Mouse (Mus musculus) heart, adult 9 months (tissue): ENCODE results near the gene Slc31a1.
A peak's percentile ranks its signal among the peaks of the same experiment; 100 is the strongest.

ENCODE experiments used
- DNase-seq, 2 experiments: peaks; one replicate each; pipeline ENCODE4 v3.0.0; 2022; ENCODE audit warnings: low spot score in 2 of 2

The Slc31a1 gene

GRCm38 (mm10) chr4:62360088-62360804 is at the start of gene Slc31a1, which contains the start of gene Fkbp15:
Gene Slc31a1 (plus strand): TSS chr4:62360727.
Gene Fkbp15 (minus strand): TSS chr4:62360548.
- peak; percentile 97 to 99 for DNase-seq

DNA sequence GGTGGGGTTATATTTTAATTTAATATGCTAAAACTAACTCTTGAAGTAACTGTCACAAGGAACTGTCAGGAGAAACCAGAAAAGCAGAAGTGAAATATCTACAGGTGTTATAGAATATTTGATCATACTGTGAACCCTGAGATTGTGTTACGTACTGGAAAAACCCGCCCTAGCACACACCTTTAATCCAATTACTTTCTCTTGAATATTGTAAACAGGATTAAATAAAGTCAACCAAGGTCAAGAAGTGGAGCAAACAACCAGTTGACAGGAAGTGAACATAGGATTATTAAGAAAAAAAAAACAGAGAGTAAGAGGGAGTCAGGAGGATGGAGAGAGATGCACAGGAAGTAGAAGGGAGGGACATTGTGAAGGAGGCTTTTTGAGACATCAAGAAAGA is 47.7 kb upstream of the Slc31a1 start:
- no peak for DNase-seq

- DNase-seq: no peak
Observed at GRCm38 (mm10) chr4:62313641-62314211, 46.8 kb upstream of the Slc31a1 start.

DNA sequence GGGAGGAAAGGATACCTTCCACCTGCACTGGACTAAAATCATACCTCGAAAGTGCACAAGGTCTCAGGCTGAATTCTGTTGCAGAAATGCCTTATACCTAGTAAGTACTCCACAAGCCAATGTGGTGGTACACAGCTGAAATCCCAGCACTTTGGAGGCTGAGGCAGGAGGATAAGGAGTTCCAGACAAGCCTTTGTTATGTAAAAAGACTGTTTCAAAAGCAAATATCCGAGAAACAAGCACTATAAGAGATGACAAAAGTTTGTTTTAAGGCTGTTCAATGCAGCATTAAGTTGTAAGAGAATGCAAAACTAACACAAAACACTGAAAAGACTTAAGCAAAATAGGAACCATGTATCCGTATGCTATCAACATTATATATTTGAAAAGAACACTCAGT is 46.0 kb upstream of the Slc31a1 start:
- DNase-seq: no peak

DNA sequence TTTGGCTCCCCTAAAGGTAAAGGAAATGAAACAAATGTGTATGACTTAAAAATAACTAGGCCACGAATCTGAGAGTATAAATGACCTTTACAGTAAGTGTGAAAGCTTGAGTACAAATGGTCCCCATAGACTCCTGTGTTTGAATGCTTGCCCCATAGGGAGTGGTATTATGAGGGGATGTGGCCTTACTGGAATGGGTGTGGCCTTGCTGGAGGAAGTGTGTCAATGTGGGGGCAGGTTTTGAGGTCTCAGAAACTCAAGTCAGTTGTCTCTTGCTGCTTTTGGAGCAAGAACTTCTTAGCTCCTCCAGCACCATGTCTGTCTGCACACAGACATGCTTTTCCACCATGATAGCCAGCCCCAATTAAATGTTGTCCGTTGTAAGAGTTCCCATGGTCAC is 44.1 kb upstream of the Slc31a1 start:
- DNase-seq: no peak

GRCm38 (mm10) chr4:62318294-62318693 is 42.2 kb upstream of the Slc31a1 start:
- no peak for DNase-seq

GRCm38 (mm10) chr4:62322684-62323083 is 37.8 kb upstream of the Slc31a1 start:
- peak; percentile 19 to 40 for DNase-seq

DNA sequence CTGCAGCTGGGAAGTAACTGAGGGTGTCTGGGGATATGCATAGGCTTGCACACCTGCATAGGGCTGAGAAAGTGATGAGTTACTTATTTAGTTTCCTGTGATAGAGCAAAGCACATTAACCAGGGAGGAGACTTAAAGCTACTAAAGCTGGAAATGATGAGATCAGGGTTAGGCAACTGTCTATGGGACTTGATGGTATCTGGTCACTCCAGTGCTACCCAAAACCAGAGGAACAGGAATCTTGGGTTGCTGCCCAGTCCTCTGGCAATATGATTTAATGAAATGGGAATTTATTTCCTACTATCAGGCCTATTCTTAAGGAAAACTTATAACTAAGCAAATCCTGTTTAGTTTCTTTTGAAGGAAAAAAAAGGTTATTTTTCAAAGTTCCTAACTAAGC is 34.4 kb upstream of the Slc31a1 start:
- DNase-seq: no peak

GRCm38 (mm10) chr4:62328941-62329660 is 31.4 kb upstream of the Slc31a1 start:
- peak in 1 of 2 experiments; percentile 13 for DNase-seq

GRCm38 (mm10) chr4:62331977-62332376 is 28.6 kb upstream of the Slc31a1 start:
- no peak for DNase-seq

DNA sequence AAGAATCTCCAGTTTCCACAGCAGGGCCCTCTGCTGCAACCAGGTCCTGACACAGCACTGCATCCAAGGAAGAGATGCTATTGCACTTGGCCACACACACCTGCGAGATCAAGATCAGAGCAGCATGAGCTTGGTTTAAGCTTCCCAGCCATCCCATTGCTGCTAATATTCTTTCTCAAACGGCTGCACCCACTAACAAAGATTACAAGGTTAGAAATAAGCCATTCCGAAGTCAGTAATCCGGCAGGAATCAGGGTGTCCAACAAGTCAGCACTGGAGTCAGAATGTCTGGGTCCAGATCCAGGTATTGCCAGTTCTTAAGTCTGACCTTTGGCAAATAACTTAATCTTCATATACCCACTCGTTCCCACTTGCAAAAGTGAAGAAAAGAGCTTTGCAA is 22.0 kb upstream of the Slc31a1 start:
- DNase-seq: no peak

DNA sequence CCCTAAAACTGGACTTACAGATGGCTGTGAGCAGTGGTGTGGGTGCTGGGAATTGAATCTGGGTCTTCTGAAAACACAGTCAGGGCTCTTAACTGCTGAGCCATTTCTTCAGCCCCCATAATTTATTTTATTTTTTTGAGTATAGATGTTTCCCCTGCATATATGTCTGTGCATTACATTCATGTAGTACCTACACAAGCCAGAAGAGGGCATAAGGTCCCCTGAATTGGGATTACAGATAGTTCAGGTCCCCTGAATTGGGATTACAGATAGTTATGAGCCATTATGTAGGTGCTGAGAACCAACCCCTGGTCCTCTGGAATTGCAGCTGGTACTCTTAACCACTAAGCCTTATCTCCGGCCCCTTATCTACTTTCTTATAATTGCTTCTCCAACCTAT is 16.5 kb upstream of the Slc31a1 start:
- DNase-seq: no peak

DNA sequence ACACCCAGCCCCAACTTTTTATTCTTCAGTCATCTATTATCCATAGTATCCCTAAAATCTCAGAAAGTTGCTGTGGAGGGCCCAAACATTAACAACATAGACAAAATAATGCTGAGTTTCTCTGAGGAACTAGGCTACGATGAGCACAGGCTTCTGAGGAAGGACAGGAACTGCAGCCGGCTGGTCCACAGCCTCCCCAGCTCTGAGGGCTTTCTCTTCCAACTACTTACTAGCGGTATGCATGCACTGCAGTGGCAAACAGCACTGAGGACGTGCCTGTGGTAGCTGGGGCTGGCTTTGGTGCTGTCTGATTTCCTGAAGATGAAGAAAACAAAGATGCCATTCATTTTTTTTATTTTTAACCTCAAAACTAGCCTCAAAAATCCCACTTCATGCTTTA is 14.7 kb upstream of the Slc31a1 start:
- DNase-seq: no peak

- DNase-seq: peak; percentile 28 to 39
Observed at GRCm38 (mm10) chr4:62347605-62348328, 12.8 kb upstream of the Slc31a1 start.

DNA sequence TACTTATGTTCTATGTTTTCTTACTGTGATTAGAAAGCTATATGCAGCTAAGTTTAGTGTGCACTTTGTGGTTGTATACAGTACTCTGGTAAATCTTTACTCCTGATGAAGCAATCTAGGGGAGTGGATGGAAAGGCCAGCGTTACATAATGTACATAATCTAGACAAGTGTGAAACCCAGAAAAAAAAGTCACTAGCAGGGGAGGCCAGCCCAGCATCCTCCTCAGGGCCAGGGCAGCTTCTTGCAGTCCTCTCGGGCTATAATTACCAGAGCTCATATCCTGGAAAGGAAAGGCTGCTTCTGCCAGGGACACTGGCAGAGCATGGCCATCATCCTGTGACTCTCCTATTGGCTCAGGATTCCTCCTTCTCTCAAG is 12.2 kb upstream of the Slc31a1 start:
- no peak for DNase-seq

GRCm38 (mm10) chr4:62349371-62349770 is 11.2 kb upstream of the Slc31a1 start:
- peak in 1 of 2 experiments; percentile 20 for DNase-seq

- peak in 1 of 2 experiments; percentile 23 for DNase-seq
Observed at GRCm38 (mm10) chr4:62357631-62358148, 2.8 kb upstream of the Slc31a1 start.

DNA sequence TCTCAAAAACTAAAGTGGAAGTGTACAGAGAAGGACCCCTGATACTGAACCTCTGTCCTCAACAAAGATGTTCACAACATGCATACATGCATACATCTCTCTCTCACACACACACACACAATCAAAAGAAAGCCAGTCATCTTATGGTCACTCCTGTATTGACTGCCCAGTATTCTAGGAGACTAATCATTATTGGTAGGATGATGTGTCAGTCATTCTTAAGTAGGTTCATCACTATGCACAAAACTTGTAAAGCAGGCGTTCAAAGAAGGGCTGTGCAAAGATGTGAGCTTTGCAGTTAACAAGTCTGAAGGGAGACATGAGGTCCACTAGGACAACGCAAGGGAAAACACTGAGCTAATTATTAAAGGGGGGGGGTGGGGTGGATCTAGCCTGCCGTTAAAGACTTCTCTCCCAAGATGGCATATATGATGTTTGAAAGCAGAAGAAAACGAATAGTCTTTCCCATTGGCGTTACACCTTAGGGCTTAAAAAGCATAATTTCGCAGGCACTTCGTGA is 1.2 kb upstream of the Slc31a1 start:
- DNase-seq: no peak

DNA sequence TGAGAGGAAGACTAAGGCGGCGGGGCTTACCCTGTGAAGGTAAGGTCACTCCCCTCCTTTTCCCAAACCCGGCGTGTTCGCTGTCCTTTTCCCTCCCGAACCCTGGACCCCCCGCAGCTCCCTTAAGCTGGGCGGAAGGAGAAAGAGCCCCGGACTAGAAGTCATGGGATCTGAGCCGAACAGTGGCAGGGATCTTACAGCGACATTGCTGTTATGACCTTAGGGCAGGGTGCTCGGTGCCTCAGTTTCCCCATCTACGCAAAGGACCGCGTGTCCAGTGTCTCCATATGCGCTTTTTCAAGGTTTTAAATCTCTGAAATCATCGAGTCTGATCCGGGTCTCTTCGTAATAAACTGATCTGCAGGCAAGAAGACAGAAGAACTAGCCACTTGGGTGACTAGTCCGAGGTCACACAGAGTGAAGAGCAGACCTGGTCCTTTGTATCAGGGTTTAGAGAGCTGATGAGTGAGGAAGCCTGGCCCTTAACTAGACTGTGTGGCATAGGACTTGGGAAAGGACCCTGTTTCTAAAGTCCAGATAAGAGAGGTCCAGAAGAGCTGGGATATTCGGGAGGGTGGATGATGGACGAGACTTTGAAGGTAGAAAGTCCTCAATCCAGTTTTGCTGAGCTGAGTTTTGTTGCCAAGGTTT is 403 bp downstream of the Slc31a1 start:
- peak in 1 of 2 experiments; percentile 7 for DNase-seq

DNA sequence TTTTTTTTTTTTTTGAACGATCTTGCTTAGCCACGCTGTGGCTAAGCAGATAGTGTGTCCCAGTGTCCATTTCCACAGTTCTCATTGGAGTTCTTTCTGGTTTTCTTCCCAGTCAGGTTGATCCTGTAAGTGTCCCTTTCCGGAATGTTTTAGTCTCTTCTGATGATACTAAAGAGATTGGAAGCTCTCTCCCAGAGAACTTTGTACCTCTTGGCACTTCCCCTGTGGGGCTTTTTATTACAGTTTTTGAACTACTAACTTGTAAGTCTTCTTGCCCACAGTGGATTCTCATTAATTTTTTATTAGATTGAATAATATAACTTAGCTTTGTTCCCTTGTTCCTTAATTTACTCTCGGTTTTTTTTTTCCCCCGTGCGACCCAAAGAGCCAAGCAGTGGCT is 1.0 kb downstream of the Slc31a1 start:
- DNase-seq: no peak

GRCm38 (mm10) chr4:62361997-62362396 is 1.5 kb downstream of the Slc31a1 start:
- no peak for DNase-seq
